Mouse (Mus musculus) central nervous system, embryonic 14 days (tissue): Measurements from ENCODE around the gene Olfr1509. TPM values are rescaled to one million over a fixed set of nuclear protein-coding genes. Genes with fewer than 3 reads are reported as not detected.

Experiments
- polyA plus RNA-seq: library from polyadenylated mRNA; depleted of rRNA; stranded (reverse); fragments of >200 nt; gene quantifications from 2 replicates; pipeline ENCODE4 v1.2.3, GENCODE M21; 2012; rRNA removed

Olfr1509 gene
- polyA plus RNA-seq: not detected in 2 replicates

GRCm38 (mm10) chr14:52442690-52443089 lies at the start of gene Olfr1509:
Olfr1509 (plus strand) TSS chr14:52442990.

DNA sequence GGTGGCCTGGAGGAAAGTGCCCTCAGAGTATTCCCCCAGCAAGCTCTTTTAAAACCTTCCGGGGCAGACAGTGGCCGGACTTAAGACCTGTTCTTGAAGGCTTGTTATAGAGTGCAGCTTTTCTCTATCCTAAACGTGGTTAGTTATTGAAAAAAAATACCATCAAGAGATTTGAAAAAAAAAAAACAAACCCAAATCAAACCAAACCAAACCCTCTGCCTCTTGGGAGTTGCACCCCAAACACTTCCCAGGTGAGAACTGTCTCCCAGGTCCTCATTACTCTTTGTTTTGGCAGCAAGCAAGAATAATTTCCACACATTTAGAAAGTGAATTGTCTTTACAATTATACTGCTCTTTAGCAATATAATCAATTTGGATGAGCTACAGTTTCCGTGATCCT lies 45.5 kb upstream of the Olfr1509 start, which contains the start of gene Olfr1511:
Gene Olfr1511, minus strand, starts transcription at position 101 of the 400 bp plus-strand sequence.

GRCm38 (mm10) chr14:52414273-52414672 lies 28.5 kb upstream of the Olfr1509 start, which contains the start of gene Olfr1510:
Olfr1510 (minus strand) TSS chr14:52414373.

GRCm38 (mm10) chr14:52467395-52467794 lies 24.6 kb downstream of the Olfr1509 start, which contains the start of gene Olfr1508:
Olfr1508 (minus strand) TSS chr14:52467495.

DNA sequence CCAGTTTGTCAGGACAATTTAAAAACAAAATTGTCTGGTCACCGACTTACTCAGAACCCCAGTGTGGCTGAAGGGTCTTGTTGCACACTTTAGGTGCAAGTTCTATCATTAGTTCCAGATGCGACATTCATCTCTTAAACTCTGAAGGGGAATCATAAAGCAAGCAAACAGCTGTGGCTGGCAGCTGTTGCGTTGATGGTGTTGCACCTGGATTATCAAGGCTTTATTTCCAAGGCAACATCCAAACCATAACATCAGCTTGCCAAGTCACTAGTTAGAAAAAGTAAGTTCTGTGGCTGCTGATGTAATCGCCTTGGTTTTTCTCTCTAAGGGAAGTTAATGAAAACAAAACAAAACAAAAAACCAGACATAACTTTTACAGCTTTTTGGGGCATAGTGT lies 52.7 kb downstream of the Olfr1509 start, which contains the start of gene Olfr1507:
Gene Olfr1507, minus strand, starts transcription at position 234 of the 400 bp plus-strand sequence.

Other genes with a start within 250 kb of the Olfr1509 start
- gene Supt16, start 245.6 kb upstream of the Olfr1509 start, polyA plus RNA-seq: 42.6 and 46.2 TPM in 2 replicates
- 63.5 and 70.7 TPM in 2 replicates for gene Chd8, start 185.2 kb upstream of the Olfr1509 start, polyA plus RNA-seq
- 43.2 and 44.0 TPM in 2 replicates for gene Tox4, start 163.8 kb upstream of the Olfr1509 start, polyA plus RNA-seq
- 47.8 and 51.9 TPM in 2 replicates for gene Rab2b, start 163.4 kb upstream of the Olfr1509 start, polyA plus RNA-seq
- 55.1 and 58.7 TPM in 2 replicates for gene Mettl3, start 137.9 kb upstream of the Olfr1509 start, polyA plus RNA-seq
- gene Sall2, start 114.2 kb upstream of the Olfr1509 start, polyA plus RNA-seq: 52.2 and 52.9 TPM in 2 replicates
- not detected in 2 replicates for gene Olfr1513, start 86.6 kb upstream of the Olfr1509 start, polyA plus RNA-seq
- gene Olfr1512, start 63.8 kb upstream of the Olfr1509 start, polyA plus RNA-seq: not detected in 2 replicates
- not detected in 2 replicates for gene Olfr1511, start 45.6 kb upstream of the Olfr1509 start, polyA plus RNA-seq
- not detected in 2 replicates for gene Olfr1510, start 28.6 kb upstream of the Olfr1509 start, polyA plus RNA-seq
- gene Olfr1508, start 24.5 kb downstream of the Olfr1509 start, polyA plus RNA-seq: not detected in 2 replicates
- 0.03 TPM in 1 of 2 replicates, not detected in the other for gene Olfr1507, start 52.8 kb downstream of the Olfr1509 start, polyA plus RNA-seq